Mouse (Mus musculus) cerebellum, adult 11 months (tissue): ENCODE measurements around the gene Mfn2.
"Not testable (repeated sequence)": the region's sequence is repeated elsewhere in the genome, so short reads cannot be mapped to it uniquely, and the experiment has no call there.

Experiments
- DNase-seq: peaks from one replicate; pipeline ENCODE4 v3.0.0; 2022

The Mfn2 gene

DNA sequence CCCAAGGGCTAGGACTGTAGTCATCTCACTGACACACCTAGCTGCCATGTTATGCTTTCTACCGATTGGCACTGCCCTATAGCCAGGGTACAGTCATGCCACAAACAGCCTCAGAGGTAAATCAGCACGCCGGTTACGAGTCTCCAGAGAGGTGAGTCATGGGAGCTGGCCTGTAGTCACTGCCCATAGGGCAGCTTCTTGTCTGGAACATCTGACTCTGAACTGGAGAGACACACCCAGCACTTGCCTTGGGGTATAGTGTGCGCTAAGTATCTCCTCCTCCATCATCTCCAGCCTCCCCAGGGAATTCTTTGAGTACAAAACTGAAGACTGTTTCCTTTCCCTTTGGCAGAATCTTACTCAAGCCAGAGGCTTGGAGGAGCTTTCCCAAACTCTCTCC, 1.7 kb upstream of the Mfn2 start:
- no peak for DNase-seq

DNA sequence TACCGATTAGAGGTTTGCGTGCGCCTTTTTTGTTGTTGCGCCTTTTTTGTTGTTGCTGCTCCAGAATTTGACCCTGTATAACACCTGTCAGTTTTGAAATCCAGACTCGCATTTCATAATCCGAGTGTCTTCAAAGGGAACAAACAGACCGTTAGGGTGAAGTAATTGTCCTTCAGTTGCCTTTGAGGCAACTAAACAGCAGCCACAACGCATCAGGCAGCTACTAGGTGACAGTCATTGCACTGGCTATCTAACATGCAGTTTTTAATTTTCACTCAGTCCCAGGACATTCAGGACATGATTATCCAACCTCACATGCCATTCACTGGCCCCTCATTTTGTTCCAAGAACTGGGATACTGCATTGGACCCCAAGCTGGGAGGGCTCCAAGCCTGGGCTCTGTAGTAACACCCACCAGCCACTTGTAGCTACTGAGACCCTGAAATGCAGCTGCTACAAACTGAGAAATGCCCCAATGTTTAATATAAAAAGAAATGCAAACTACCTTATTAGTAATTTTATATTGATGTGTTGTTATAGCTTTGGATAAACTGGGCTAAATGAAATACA, 671 bp upstream of the Mfn2 start:
- DNase-seq = peak; percentile 32

- DNase-seq = no peak
These were observed 903 bp downstream of the Mfn2 start for GRCm38 (mm10) chr4:147903601-147904000.

DNA sequence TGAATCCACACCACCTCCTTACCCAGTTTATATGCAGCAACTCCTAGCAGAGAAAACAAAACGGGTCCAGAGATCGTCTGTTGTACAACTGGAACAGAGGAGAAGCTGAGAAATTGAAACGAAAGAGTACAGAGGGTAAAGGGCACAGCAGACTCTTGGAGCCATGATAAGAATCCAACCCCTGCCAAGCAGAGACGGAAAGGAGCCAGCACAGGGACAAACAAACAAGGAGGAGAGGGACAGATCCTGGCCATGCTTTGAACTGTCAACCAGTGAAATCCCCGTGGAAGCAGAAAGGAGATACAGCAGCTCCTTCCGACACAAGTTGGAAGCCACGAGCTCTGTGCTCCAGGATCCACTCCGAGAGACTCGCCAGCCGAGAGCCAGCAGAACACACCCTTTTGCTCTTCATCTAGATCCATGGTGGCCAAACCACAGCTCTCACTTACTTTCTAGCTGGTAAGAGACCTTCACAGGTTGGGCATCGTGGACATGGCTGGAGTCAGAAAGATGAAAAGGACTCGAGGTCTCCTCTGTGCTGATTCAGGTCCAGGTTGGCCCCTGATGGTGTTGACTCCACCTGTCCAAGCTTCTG, 1.5 kb downstream of the Mfn2 start:
- no peak for DNase-seq

GRCm38 (mm10) chr4:147900452-147900851, 4.1 kb downstream of the Mfn2 start:
- no peak for DNase-seq

- DNase-seq = no peak
These were observed 7.2 kb downstream of the Mfn2 start for GRCm38 (mm10) chr4:147897348-147897747.

- DNase-seq = no peak
These were observed 8.1 kb downstream of the Mfn2 start for GRCm38 (mm10) chr4:147896411-147896810.

DNA sequence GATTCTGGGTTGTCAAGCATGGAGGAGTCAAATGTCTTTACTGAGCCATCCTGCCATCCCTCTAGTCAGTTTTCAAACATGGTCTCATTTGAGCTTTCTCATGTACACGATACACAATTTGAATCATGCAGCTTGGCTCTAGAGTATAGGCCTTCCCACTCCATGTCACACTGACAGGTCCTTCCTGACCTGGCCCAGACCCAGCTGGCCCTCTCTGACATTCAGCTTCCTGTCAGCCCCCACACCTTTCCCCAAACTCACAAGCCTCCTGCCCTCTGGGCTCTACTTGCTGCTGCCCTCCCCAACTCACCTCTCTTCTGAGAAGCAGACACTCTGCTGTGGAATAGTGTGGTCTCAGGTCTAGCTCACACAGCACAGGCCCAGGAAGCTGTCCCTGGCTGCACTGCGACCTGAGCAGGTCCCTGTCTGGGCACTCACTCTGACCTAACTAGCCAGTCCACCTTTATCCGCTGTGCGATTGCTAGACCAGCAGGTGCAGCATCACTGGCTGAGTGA, 8.6 kb downstream of the Mfn2 start:
- no peak for DNase-seq

DNA sequence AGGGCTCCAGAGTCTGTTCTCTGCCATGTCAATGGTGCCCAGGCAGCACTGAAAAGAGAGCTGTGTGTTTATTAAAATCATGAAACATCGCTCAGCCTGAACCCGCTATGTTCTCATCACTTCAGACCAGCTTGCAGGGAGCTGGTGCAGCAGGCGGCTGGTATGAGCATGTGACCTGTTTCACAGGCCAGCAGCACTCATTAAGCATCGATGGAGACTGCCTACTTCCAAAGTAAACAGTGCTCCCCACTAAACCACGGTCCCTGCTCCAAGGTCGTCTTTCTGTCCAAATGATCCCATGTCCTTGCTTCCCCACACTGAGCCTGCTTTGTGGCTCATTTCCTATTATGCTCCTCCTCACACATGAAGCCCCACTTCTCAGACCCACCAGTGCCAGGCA, 14.2 kb downstream of the Mfn2 start:
- no peak for DNase-seq

- no peak for DNase-seq
These were observed 16.3 kb downstream of the Mfn2 start for GRCm38 (mm10) chr4:147888237-147888636.

- DNase-seq = no peak
These were observed 17.2 kb downstream of the Mfn2 start for GRCm38 (mm10) chr4:147887277-147887676.

DNA sequence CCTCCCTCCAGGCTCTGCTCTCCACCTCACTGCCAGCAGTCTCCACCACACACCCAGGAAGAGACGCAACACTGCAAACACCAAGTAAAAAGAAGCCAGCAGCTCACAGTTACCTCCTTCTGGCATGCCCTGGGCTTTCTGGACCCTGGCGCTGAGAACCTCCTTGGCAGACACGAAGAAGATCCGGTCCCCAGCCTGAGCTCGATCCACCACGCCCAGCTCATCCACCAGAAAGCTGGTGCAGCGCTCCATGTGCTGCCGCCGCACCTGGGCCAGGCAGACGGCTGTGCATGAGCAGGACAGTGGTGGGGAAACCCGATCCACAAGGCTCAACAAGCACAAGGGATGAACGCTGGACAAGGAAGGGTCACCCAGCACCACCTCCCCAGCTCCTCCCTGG, 18.3 kb downstream of the Mfn2 start:
- DNase-seq = no peak

DNA sequence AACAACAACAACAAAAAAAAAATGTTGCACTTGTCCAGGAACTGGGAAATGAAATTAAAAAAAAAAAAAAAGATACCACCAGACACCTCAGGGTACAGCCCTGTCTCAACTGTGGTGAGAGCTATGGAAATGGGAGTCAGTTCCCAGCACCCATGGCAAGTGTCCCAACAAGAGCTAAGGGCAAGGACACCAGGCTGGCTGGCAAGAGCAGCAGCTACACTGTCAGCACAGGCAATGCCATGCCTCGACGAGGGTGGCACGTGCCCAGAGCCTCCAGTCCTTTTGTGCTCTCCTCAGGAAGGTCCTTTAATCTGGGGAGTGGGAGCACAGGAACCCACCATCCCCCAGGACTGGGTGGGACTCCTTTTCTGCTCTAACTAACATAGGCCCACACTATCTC, 20.4 kb downstream of the Mfn2 start:
- no peak for DNase-seq

DNA sequence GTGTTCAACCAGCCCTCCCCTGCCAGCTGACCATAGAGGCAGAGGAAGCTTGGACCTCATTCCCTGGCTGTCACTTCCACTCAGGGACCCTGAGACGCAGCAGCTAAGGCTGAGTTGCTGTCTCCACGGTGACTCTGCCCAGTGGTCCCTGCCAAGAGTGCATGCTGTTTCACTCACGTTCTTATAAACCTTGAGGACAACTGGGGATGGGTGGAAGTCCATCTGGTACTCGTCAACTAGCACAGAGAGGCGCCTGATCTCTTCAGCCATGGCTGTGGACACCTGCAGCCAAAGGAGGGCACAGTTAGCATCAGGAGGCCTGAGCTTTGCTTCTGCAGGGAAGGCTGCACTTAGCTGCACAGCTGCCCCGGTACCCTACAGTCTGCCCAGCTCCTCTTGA, 21.5 kb downstream of the Mfn2 start:
- no peak for DNase-seq

DNA sequence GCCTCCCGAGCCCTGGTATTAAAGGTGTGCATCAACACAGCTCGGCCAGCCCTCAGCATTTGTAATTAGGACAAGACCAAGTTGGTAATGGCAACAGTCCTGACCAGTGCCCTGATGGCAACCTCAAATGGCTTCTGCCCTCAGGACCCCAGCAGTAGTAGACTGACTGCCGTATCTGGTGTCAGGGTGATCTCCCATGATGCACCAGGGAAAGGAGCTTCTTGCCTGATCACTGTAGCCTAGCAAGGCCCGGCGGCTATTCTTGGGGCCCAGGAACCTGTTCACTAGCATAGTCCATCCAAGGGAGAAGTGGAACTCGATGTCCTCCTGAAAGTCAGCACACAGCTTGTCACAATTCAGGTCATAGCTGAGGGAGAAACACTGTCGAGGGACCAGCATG, 22.7 kb downstream of the Mfn2 start:
- DNase-seq = no peak

- DNase-seq = no peak
These were observed 24.6 kb downstream of the Mfn2 start for GRCm38 (mm10) chr4:147879865-147880264.

- DNase-seq = no peak
These were observed 25.0 kb downstream of the Mfn2 start for GRCm38 (mm10) chr4:147879456-147879855.

DNA sequence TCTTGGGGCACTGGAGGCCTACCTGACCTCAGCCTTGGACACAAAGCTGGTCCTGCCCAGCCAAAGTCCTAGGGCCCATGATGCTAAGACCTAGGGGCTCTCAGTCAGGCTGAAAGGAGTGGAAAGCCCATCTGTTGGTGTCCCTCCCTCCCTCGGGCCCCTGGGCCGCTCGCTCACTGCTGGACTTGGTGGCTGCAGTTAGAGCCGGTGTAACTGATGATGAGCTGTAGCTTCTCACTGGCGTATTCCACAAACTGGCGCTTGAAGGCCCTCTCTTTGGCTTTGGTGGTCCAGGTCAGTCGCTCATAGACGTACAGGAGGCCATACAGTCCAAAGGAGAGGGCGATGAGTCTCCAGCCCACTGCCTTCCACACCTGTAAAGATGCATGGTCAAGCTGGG, 26.0 kb downstream of the Mfn2 start:
- no peak for DNase-seq

DNA sequence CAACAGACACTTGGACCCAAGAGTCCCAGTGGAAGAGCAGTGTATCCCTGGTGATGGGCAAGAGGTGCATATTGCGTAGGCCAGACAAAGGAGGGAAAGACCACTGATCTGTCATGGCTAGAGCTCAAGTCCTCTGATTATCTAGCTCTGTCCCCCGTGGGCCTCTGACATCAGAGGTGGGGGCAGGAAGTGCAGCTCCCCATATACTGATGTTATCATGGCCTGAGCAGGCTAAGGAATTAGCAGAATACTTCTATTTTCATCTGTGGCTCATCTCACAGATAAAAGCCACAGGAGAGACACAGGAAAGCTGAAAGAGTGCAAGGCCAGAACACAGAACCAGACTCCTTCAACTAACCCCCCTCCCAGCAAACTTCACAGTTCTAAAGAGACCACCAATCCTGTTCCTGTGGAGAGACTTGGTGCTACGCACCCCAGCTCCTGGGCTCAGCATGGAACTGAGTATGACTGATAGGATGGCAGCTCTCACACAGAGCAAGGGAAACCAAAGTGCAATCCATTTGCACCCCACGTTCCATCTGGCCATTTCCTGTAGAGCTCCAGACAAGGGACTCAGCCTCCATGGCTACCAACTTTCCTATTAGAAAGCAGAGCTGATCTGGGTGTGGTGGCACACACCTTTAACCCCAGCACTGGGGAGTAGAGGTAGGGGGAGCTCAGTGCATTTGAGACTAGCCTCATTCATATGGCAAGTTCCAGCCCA, 28.5 kb downstream of the Mfn2 start:
- DNase-seq = no peak

DNA sequence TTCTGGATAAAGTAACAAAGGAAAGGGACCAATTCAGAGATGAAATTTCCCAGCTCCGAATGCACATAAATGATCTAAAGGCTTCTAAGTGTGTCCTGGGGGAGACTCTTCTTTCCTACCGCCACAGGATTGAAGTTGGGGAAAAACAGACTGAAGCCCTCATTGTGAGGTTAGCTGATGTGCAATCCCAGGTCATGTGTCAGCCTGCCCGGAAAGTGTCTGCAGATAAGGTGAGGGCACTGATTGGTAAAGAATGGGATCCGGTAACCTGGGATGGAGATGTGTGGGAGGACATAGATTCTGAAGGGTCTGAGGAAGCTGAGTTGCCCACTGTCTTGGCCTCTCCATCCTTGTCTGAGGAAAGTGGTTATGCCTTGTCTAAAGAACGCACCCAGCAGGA, 35.3 kb downstream of the Mfn2 start:
- DNase-seq = no peak

- DNase-seq = peak; percentile 89
These were observed 36.0 kb downstream of the Mfn2 start, which contains the start of the genes Miip and Fv1 for GRCm38 (mm10) chr4:147868450-147869031. TSS of gene Miip (minus strand) at chr4:147868816. TSS of gene Fv1 (plus strand) at chr4:147868979.

- no peak for DNase-seq
These were observed 36.7 kb downstream of the Mfn2 start for GRCm38 (mm10) chr4:147867563-147868449.

DNA sequence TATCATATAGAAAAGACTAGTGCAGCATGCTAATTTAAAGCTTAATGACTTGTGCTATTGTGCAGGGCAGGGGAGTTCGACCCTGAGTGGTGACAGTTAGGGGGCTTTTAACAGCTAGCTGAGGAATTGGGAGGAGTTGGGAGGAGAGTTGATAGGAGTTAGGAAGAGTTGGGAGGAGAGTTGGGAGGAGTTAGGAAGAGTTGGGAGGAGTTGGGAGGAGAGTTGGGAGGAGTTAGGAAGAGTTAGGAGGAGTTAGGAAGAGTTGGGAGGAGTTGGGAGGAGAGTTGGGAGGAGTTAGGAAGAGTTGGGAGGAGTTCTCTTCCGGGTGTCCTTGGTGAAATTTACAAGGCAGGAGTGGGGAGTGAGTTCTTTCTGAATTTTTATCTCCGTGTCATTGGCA, 37.7 kb downstream of the Mfn2 start:
- not testable (repeated sequence) for DNase-seq
